Mouse (Mus musculus) liver, embryonic 16.5 days (tissue): ENCODE results near the gene Gm20425. TPM values are rescaled to one million over a fixed set of nuclear protein-coding genes. Genes with fewer than 3 reads are reported as not detected.

Experiments
- ATAC-seq: fragments of 200-750 bp; cut with Nextera tagmentation; 2 replicates; pipeline ENCODE4 v1.8.0; 2017; ENCODE audit warnings: low read depth, mild to moderate bottlenecking, moderate number of reproducible peaks, moderate library complexity
- H3K27ac ChIP-seq: fragments of 300-500 bp; sonication (generic); 2 replicates; pipeline ENCODE4 v1.5.1; 2014; ENCODE audit warnings: mild to moderate bottlenecking, low read length
- H3K27me3 ChIP-seq: fragments of 300-500 bp; sonication (generic); 2 replicates; pipeline ENCODE4 v1.6.1; 2014; ENCODE audit warnings: low read depth, low read length, mixed read lengths; ENCODE audit not compliant: control insufficient read depth, insufficient read depth
- H3K36me3 ChIP-seq: fragments of 300-500 bp; sonication (generic); 2 replicates; pipeline ENCODE4 v1.6.1; 2014; ENCODE audit warnings: mild to moderate bottlenecking; ENCODE audit not compliant: control insufficient read depth, insufficient read depth
- H3K4me1 ChIP-seq: fragments of 300-500 bp; sonication (generic); 2 replicates; pipeline ENCODE4 v1.6.1; 2014; ENCODE audit warnings: low read depth, low read length, mixed read lengths; ENCODE audit not compliant: control insufficient read depth
- H3K4me2 ChIP-seq: fragments of 300-500 bp; sonication (generic); 2 replicates; pipeline ENCODE4 v1.6.1; 2014; ENCODE audit warnings: low read depth, low read length, mixed read lengths
- H3K4me3 ChIP-seq: fragments of 300-500 bp; sonication (generic); 2 replicates; pipeline ENCODE4 v1.5.1; 2014; ENCODE audit warnings: low read depth, mild to moderate bottlenecking, low read length
- H3K9ac ChIP-seq: fragments of 300-500 bp; sonication (generic); 2 replicates; pipeline ENCODE4 v1.6.1; 2014; ENCODE audit warnings: low read depth, low read length
- H3K9me3 ChIP-seq: fragments of 300-500 bp; sonication (generic); replicated peaks from 2 replicates; pipeline ENCODE4 v1.6.1; 2016; ENCODE audit warnings: low read length; ENCODE audit not compliant: control insufficient read depth
- WGBS: fragments of 180-500 bp; shearing (Covaris S2); extraction: QIAGEN DNeasy Blood & Tissue Kit; methylation state at CpG from one replicate; pipeline ENCODE4 v1.1.7; 2014; ENCODE audit not compliant: insufficient replicate concordance; 5-methylcytosine and 5-hydroxymethylcytosine counted together
- polyA plus RNA-seq: library from polyadenylated mRNA; unstranded; fragments of >200 nt; fragmentation: Nextera tagmentation; extraction: Ambion mirVana; gene quantifications from 2 replicates; pipeline ENCODE4 v1.2.1, GENCODE M21; 2015

Gene Gm20425
- polyA plus RNA-seq, 1 experiment from 2014 or later, result 3.4 TPM

DNA sequence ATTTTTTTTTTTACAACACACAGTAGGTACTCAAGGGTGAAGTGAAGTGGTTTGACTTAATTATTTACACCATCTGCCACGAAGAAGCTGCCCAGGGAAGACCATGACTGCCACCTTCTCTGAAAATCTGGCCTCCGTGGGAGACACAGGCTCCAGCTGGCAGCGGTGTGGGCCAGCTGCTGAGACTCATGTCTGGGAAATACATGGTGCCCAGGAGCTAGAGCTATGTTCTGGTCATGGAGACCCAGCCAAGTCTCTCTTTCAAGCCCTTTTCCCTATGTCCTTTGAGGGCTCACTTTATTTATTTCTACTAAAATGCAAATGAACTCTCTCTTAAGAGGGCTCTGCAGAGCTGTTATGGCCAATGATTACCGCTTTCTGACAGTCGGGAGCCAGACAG, 76.8 kb downstream of the Gm20425 start:
- H3K27ac ChIP-seq, result no peak overlapping the region
- H3K27me3 ChIP-seq, result no peaks in the 10 kb centered on the region
- 65% methylated on average over 5 of the region's 5 CpGs for WGBS
- no peaks in the 10 kb centered on the region for H3K4me1 ChIP-seq
- H3K9me3 ChIP-seq, result no peaks in the 10 kb centered on the region
- H3K4me3 ChIP-seq, result no peak overlapping the region
- no peak overlapping the region for H3K9ac ChIP-seq
- no peaks in the 10 kb centered on the region for H3K36me3 ChIP-seq
- no peak for ATAC-seq
- H3K4me2 ChIP-seq, result no peak overlapping the region

DNA sequence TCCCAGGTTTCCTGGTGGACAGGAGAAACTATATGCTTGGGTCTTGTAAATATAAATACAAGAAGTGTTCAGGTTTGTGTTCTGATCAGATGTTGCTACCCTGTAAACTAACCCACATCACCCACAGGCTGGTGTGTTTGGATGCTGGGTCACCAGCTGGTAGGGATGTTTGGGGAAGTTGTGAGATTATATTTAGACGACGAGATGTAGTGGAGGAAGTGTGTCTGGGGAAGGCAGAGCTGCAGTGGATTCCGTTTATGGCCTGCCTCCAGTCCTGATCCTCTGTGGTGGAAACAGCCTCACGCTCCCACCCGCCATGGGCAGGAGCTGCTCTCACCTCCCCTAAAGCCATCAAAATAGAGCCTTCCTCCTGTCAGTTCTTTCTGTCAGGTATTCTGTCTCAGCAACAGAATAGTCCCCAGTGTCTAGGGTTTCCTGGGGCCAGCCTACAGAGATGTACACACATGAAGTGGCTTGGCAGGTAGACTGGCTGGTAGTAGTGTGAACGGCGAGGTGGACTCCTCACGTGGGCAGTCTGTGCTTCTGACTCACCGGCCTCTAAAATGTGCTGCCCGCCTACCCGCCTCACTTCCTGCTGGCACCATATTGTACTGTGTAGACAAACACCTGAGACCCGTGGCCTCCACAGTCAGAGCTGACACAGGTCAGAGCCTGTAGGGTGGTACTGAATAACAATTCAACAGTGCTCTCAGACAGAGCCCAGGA, 80.9 kb downstream of the Gm20425 start:
- ATAC-seq, result no peak
- no peaks in the 10 kb centered on the region for H3K4me1 ChIP-seq
- no peaks in the 10 kb centered on the region for H3K9me3 ChIP-seq
- no peak overlapping the region for H3K27ac ChIP-seq
- no peak overlapping the region for H3K4me2 ChIP-seq
- H3K27me3 ChIP-seq, result no peaks in the 10 kb centered on the region
- no peak overlapping the region for H3K4me3 ChIP-seq
- 43% methylated on average over 12 of the region's 12 CpGs for WGBS
- H3K36me3 ChIP-seq, result no peaks in the 10 kb centered on the region
- H3K9ac ChIP-seq, result no peak overlapping the region

DNA sequence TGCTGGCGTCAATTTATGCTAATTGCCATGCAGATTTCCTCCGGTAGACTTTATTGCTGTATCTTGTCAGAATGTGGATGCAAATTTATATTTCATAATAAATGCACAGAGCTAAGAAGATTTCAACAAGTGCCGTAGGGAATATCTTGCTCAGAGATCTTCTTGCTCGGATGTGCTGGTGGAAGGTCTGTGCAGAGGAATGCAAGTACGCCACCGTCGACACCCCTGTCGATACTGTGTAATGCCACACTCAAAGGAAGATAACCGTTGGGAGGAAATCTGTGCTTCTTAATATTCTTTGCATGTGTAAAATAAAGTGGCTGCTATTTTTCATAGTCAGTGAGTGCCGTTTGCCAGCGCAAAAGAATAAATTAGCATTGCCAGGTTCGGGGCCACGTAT, 83.0 kb downstream of the Gm20425 start:
- Histone ChIP-seq H3K4me1 (no peaks in the 10 kb centered on the region), H3K4me2 (no peak overlapping the region), H3K9ac (no peak overlapping the region), H3K27ac (no peak overlapping the region), H3K27me3 (no peaks in the 10 kb centered on the region), H3K9me3 (no peaks in the 10 kb centered on the region), H3K36me3 (no peaks in the 10 kb centered on the region), H3K4me3 (no peak overlapping the region)
- WGBS, result 70% methylated on average over 13 of the region's 13 CpGs
- ATAC-seq, result no peak

DNA sequence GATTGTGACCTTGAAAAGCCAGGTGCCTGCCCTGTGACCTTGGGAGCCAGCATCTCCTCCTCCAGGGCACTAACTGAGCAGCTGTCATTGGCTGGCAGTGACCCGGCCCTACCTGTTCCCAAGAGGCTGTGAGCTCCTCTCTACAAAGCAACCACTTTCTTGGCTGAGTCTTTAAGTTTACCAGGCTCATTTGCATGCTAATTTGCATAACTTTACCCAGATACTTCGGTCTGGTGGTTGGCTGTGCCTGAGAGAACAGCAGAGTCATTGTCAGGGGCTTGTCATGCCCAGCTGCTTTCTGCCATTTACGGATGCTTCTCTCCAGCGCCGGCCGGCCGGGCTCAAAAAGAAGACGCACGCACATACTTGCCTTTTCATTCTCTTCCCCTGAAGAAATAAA, 83.4 kb downstream of the Gm20425 start:
- no peak for ATAC-seq
- no peaks in the 10 kb centered on the region for H3K36me3 ChIP-seq
- no peak overlapping the region for H3K4me3 ChIP-seq
- no peak overlapping the region for H3K27ac ChIP-seq
- no peaks in the 10 kb centered on the region for H3K9me3 ChIP-seq
- 56% methylated on average over 9 of the region's 9 CpGs for WGBS
- no peak overlapping the region for H3K4me2 ChIP-seq
- no peaks in the 10 kb centered on the region for H3K27me3 ChIP-seq
- no peaks in the 10 kb centered on the region for H3K4me1 ChIP-seq
- H3K9ac ChIP-seq, result no peak overlapping the region

DNA sequence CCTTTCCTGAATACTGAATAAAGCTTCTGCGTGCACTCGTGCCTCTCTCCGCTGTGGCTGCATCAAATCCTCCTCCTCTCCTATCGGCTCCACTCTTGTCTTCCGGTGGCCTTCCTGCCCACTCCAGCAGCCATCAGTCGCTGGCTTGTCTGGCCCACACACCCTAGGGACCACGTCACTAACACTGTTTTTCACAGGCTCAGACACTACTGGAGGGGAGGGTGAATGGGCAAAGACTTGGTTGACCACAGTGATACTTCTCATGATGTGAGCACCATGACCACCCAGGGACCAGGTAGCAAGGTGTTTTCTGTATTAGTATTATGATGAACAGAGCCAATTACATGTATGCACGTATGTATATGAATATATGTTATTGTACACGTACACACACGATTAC, 83.8 kb downstream of the Gm20425 start:
- H3K9me3 ChIP-seq, result no peaks in the 10 kb centered on the region
- no peak overlapping the region for H3K4me3 ChIP-seq
- WGBS, result 65% methylated on average over 10 of the region's 10 CpGs
- no peaks in the 10 kb centered on the region for H3K27me3 ChIP-seq
- no peak overlapping the region for H3K4me2 ChIP-seq
- H3K9ac ChIP-seq, result no peak overlapping the region
- no peak for ATAC-seq
- no peak overlapping the region for H3K27ac ChIP-seq
- H3K4me1 ChIP-seq, result no peaks in the 10 kb centered on the region
- H3K36me3 ChIP-seq, result no peaks in the 10 kb centered on the region

DNA sequence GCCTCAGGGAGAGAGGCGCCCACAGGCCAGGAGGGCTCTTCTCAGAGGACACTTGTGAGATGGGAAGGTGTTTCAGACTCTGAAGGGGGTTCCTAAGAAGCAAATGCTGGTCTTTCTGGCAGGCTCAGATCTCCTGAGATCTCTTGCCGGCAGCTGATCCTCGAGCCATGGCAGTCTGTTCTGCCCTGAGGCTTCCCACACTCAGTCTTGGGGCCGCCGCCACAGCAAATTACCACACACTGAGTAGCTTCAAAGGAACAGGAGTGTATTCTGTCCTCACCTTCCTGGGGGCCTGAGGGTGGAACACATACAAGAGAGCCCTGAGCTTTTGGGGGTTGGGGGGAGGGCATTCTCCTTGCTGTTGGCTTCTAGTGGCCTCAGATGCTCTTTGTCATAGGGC, 84.8 kb downstream of the Gm20425 start:
- no peaks in the 10 kb centered on the region for H3K36me3 ChIP-seq
- H3K9me3 ChIP-seq, result no peaks in the 10 kb centered on the region
- H3K27me3 ChIP-seq, result no peaks in the 10 kb centered on the region
- WGBS, result 62% methylated on average over 5 of the region's 5 CpGs
- H3K4me1 ChIP-seq, result no peaks in the 10 kb centered on the region
- no peak overlapping the region for H3K9ac ChIP-seq
- no peak overlapping the region for H3K27ac ChIP-seq
- no peak overlapping the region for H3K4me2 ChIP-seq
- no peak for ATAC-seq
- H3K4me3 ChIP-seq, result no peak overlapping the region

DNA sequence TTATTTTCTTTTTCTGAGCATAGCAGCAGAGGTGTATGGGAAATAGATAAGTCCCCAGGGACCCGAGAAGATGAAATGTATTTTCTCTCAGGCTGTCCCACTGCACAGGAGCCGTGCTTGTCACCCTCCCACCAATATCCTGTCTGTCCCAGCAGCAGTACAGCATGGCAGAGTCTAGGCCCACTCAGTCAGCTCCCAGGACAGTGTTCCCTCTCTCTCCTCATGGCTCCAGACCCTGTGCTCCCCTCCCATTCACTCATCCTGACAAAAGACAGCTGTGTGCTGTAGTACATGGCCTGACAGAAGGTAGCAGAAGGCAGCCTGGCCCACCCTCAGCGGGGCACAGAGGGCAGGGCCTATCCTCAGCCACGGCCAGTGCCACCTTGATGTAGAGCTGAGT, 86.2 kb downstream of the Gm20425 start:
- no peaks in the 10 kb centered on the region for H3K36me3 ChIP-seq

GRCm38 (mm10) chr9:103141266-103141665, 88.8 kb downstream of the Gm20425 start:
- no peak overlapping the region for H3K27ac ChIP-seq
- H3K36me3 ChIP-seq, result no peaks in the 10 kb centered on the region
- 71% methylated on average over 7 of the region's 7 CpGs for WGBS
- no peak for ATAC-seq
- no peaks in the 10 kb centered on the region for H3K27me3 ChIP-seq
- H3K4me2 ChIP-seq, result no peak overlapping the region
- no peaks in the 10 kb centered on the region for H3K4me1 ChIP-seq
- H3K4me3 ChIP-seq, result no peak overlapping the region
- no peaks in the 10 kb centered on the region for H3K9me3 ChIP-seq
- no peak overlapping the region for H3K9ac ChIP-seq

More for the DNA sequence above, 86.2 kb downstream of the Gm20425 start:
- Histone ChIP-seq H3K9ac (no peak overlapping the region), H3K27me3 (no peaks in the 10 kb centered on the region), H3K27ac (no peak overlapping the region), H3K4me2 (no peak overlapping the region), H3K4me1 (no peaks in the 10 kb centered on the region), H3K4me3 (no peak overlapping the region), H3K9me3 (no peaks in the 10 kb centered on the region)
- WGBS, result 40% methylated on average over 4 of the region's 4 CpGs
- ATAC-seq, result no peak

DNA sequence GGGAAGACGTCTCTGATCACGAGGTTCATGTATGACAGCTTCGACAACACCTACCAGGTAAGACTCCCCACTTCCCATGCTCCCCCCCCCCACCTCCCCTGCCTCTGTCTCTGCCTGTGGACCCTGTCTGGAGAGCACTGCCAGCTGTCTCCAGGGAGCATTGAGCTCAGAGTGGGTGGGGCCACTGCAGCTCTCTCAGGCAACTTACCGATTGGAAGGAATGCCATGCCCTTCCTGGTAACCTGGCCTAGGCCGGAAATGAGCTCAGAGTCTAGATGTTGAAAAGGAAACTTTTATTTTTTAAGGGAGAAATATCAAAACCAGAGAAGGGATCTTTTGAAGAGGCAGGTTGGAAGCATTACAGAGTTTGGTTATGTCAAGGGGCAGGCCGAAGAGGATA, 89.7 kb downstream of the Gm20425 start:
- Histone ChIP-seq H3K36me3 (no peaks in the 10 kb centered on the region), H3K4me3 (no peak overlapping the region), H3K4me1 (no peaks in the 10 kb centered on the region), H3K27ac (no peak overlapping the region), H3K9me3 (no peaks in the 10 kb centered on the region), H3K9ac (no peak overlapping the region), H3K27me3 (no peaks in the 10 kb centered on the region), H3K4me2 (no peak overlapping the region)
- ATAC-seq, result no peak
- WGBS, result 76% methylated on average over 6 of the region's 6 CpGs
